Mouse (Mus musculus): ENCODE results near the gene Ltb.

- TF ChIP-seq POLR2A (IDR thresholded peaks at IDR 0.05; ENCODE audit: low read depth, low read length) (no peak), CTCF (IDR thresholded peaks at IDR 0.05; ENCODE audit: borderline replicate concordance, insufficient read depth, low read length) (no peak)
Observed at GRCm38 (mm10) chr17:35163326-35164081, 30.7 kb upstream of the Ltb start.

Measured in embryonic fibroblast, embryonic 13.5 days (primary cell).